Mouse (Mus musculus) CD8-positive naive resting alpha-beta T cell, adult 57 days (primary cell): ENCODE data around the gene Klrc1. TPM values are rescaled to one million over a fixed set of nuclear protein-coding genes. Genes with fewer than 3 reads are reported as not detected.

Experiments
- total RNA-seq: library from RNA; stranded (reverse); gene quantifications from one replicate; pipeline ENCODE4 v1.2.4, GENCODE M21; 2023

Gene Klrc1
- total RNA-seq = 1.3 TPM

GRCm38 (mm10) chr6:129678873-129679272 lies at the start of gene Klrc1:
Klrc1 (minus strand) TSS chr6:129678973.

GRCm38 (mm10) chr6:129717032-129717431 lies 38.3 kb upstream of the Klrc1 start, which contains the start of gene Klri1:
Klri1 (minus strand) TSS chr6:129717132.

GRCm38 (mm10) chr6:129660589-129660988 lies 18.2 kb downstream of the Klrc1 start, which contains the start of gene Klrc2:
Klrc2 (minus strand) TSS chr6:129660689.

GRCm38 (mm10) chr6:129643237-129643636 lies 35.5 kb downstream of the Klrc1 start, which contains the start of gene Klrc3:
Klrc3 (minus strand) TSS chr6:129643337.

GRCm38 (mm10) chr6:129623735-129624134 lies 55.0 kb downstream of the Klrc1 start, which contains the start of gene Klrk1:
Klrk1 (minus strand) TSS chr6:129623864.

Other genes with a start within 250 kb of the Klrc1 start
- gene Clec1a, start 227.0 kb downstream of the Klrc1 start, total RNA-seq = not detected
- gene Olr1, start 171.8 kb downstream of the Klrc1 start, total RNA-seq = not detected
- gene Tmem52b, start 166.4 kb downstream of the Klrc1 start, total RNA-seq = not detected
- 14.5 TPM for gene Gabarapl1, start 145.8 kb downstream of the Klrc1 start, total RNA-seq
- gene Klre1, start 101.1 kb downstream of the Klrc1 start, total RNA-seq = 0.77 TPM
- gene Klrd1, start 87.2 kb downstream of the Klrc1 start, total RNA-seq = 205 TPM
- gene Klrk1, start 55.1 kb downstream of the Klrc1 start, total RNA-seq = 2.4 TPM
- not detected for gene Klrc3, start 35.6 kb downstream of the Klrc1 start, total RNA-seq
- gene Klrc2, start 18.3 kb downstream of the Klrc1 start, total RNA-seq = 0.15 TPM
- gene Klri1, start 38.2 kb upstream of the Klrc1 start, total RNA-seq = 1.1 TPM
- gene Klri2, start 61.5 kb upstream of the Klrc1 start, total RNA-seq = 0.49 TPM
- not detected for gene Gm156, start 105.3 kb upstream of the Klrc1 start, total RNA-seq
- gene Gm17631, start 183.7 kb upstream of the Klrc1 start, total RNA-seq = not detected
- 1.5 TPM for gene Klra17, start 197.7 kb upstream of the Klrc1 start, total RNA-seq
- not detected for gene Klra5, start 238.7 kb upstream of the Klrc1 start, total RNA-seq